ENCODE assay signal across 8 mouse cellular contexts in genomic region chr4:149571651-149572149, GRCm38 (mm10). TPM values are rescaled to one million over a fixed set of nuclear protein-coding genes. Genes with fewer than 3 reads are reported as not detected.
DNase-seq lines count a peak whose midpoint lies in the region; ATAC-seq and TF ChIP-seq lines count a peak whose summit lies in the region.

No protein-coding gene starts in this region.

- WGBS in lung, postnatal 0 days: 26% methylated on average over 8 of the region's 8 CpGs
- 47% methylated on average over 8 of the region's 8 CpGs for WGBS in liver, postnatal 0 days (ENCODE audit: insufficient replicate concordance)

- H3K9ac ChIP-seq in lung, postnatal 0 days (replicated peaks; ENCODE audit: low read depth): no peak overlapping the region
- H3K9ac ChIP-seq in liver, postnatal 0 days (replicated peaks): no peak overlapping the region

- DNase-seq in cerebellum, adult 11 months: peak; percentile 62
- peak; percentile 58 for DNase-seq in cerebellum, adult 8-10 months
- peak; percentile 50 to 58 for DNase-seq in heart, postnatal 14 days
- peak; percentile 86 for DNase-seq in lung, postnatal 0 days (ENCODE audit: low spot score)
- no peak for DNase-seq in liver, postnatal 0 days
- no peak for DNase-seq in embryo, embryonic 11 days

- no peak for ATAC-seq in cerebellum, adult (ENCODE audit: insufficient number of reproducible peaks, low FRiP score, low TSS enrichment)
- peak; percentile 76 for ATAC-seq in lung, postnatal 0 days
- ATAC-seq in CD4-positive, CD25-positive, alpha-beta regulatory T cell, adult 4 months: no peak
- ATAC-seq in liver, postnatal 0 days: no peak

- 0 out of 2 replicates have a peak, but pooled peaks have one; percentile 28 for TF ChIP-seq EP300 in lung, postnatal 0 days (IDR thresholded peaks at IDR 0.05)
- no peak for TF ChIP-seq EP300 in liver, postnatal 0 days (IDR thresholded peaks at IDR 0.05; ENCODE audit: low read depth)

- H3K9me3 ChIP-seq in lung, postnatal 0 days (ENCODE audit: low read length): no peaks in the 10 kb centered on the region
- no peaks in the 10 kb centered on the region for H3K9me3 ChIP-seq in liver, postnatal 0 days (ENCODE audit: low read length)

- TF ChIP-seq CTCF in lung, postnatal 0 days (IDR thresholded peaks at IDR 0.05): no peak
- TF ChIP-seq CTCF in liver, postnatal 0 days (IDR thresholded peaks at IDR 0.05; ENCODE audit: low read depth): no peak

- H3K27me3 ChIP-seq in lung, postnatal 0 days (replicated peaks; ENCODE audit: insufficient read depth, low read length): no peaks in the 10 kb centered on the region
- no peaks in the 10 kb centered on the region for H3K27me3 ChIP-seq in liver, postnatal 0 days (ENCODE audit: insufficient read depth, low read length)

- no peak overlapping the region for H3K4me3 ChIP-seq in lung, postnatal 0 days (ENCODE audit: low read depth, low read length)
- no peak overlapping the region for H3K4me3 ChIP-seq in liver, postnatal 0 days (ENCODE audit: low read depth, low read length)

- peak overlapping the region; percentile 42 for H3K4me2 ChIP-seq in lung, postnatal 0 days (replicated peaks; ENCODE audit: low read depth, low read length)
- H3K4me2 ChIP-seq in liver, postnatal 0 days (ENCODE audit: low read depth, low read length): no peak overlapping the region

- no peaks in the 10 kb centered on the region for H3K36me3 ChIP-seq in lung, postnatal 0 days (ENCODE audit: insufficient read depth, low read length)
- H3K36me3 ChIP-seq in liver, postnatal 0 days (replicated peaks; ENCODE audit: insufficient read depth, low read length): no peaks in the 10 kb centered on the region

- intact Hi-C loops in heart, postnatal 14 days (cut with DNase I): loop anchor here (2.0 kb wide), 1 partner anchor 15 kb away; the partner anchor contains the start of gene Clstn1

- H3K4me1 ChIP-seq in lung, postnatal 0 days (ENCODE audit: insufficient read depth, low read depth, low read length): peaks cover 19% of the 10 kb centered on the region; the same call in 1 of the 2 replicates
- H3K4me1 ChIP-seq in liver, postnatal 0 days (ENCODE audit: insufficient read depth): no peaks in the 10 kb centered on the region

- H3K27ac ChIP-seq in lung, postnatal 0 days (ENCODE audit: low read length): peak overlapping the region; percentile 94
- no peak overlapping the region for H3K27ac ChIP-seq in liver, postnatal 0 days (ENCODE audit: low read depth)

RNA-seq across cellular contexts. Expression of gene Clstn1, which starts 14.6 kb away (rescaled TPM):
- 10 to 100 TPM; 76.7 to 82.1 TPM for total RNA-seq in heart, postnatal 14 days (2021)
- 43.6 and 48.7 TPM in 2 replicates for polyA plus RNA-seq in lung, postnatal 0 days (2015; fragmentation: Nextera tagmentation; extraction: Ambion mirVana)
- polyA plus RNA-seq in CD4-positive, CD25-positive, alpha-beta regulatory T cell, adult 4 months (2017; shearing (Covaris generic)): 1 to 10 TPM; 4.4 to 5.4 TPM
- polyA plus RNA-seq in liver, postnatal 0 days (2015; fragmentation: Nextera tagmentation; extraction: Ambion mirVana): 2.0 and 2.1 TPM in 2 replicates

RNA-seq across cellular contexts. Expression of gene Ctnnbip1, which starts 53.7 kb away (rescaled TPM):
- total RNA-seq in heart, postnatal 14 days (2021): 10 to 100 TPM; 42.9 to 44.5 TPM
- 38.4 and 40.1 TPM in 2 replicates for polyA plus RNA-seq in lung, postnatal 0 days (2015; fragmentation: Nextera tagmentation; extraction: Ambion mirVana)
- under 1 TPM; 0.35 to 0.39 TPM for polyA plus RNA-seq in CD4-positive, CD25-positive, alpha-beta regulatory T cell, adult 4 months (2017; shearing (Covaris generic))
- 12.8 and 16.2 TPM in 2 replicates for polyA plus RNA-seq in liver, postnatal 0 days (2015; fragmentation: Nextera tagmentation; extraction: Ambion mirVana)

Comparison
In these comparisons a context has a peak if more than half of its experiments do, and no peak if none do; other contexts are left out.
1. DNase-seq: peak in cerebellum, adult 11 months (single experiment), cerebellum, adult 8-10 months (single experiment), heart, postnatal 14 days (2 of 2) and lung, postnatal 0 days (single experiment); none in liver, postnatal 0 days (single experiment) and embryo, embryonic 11 days (single experiment).